Mouse (Mus musculus) thymus, postnatal 25 days (tissue): ENCODE data around the gene Fam110c.
"Not testable (repeated sequence)": the region's sequence is repeated elsewhere in the genome, so short reads cannot be mapped to it uniquely, and the experiment has no call there.

Source experiments
- DNase-seq: peaks from one replicate; pipeline ENCODE4 v3.0.0; 2022

Fam110c gene

DNA sequence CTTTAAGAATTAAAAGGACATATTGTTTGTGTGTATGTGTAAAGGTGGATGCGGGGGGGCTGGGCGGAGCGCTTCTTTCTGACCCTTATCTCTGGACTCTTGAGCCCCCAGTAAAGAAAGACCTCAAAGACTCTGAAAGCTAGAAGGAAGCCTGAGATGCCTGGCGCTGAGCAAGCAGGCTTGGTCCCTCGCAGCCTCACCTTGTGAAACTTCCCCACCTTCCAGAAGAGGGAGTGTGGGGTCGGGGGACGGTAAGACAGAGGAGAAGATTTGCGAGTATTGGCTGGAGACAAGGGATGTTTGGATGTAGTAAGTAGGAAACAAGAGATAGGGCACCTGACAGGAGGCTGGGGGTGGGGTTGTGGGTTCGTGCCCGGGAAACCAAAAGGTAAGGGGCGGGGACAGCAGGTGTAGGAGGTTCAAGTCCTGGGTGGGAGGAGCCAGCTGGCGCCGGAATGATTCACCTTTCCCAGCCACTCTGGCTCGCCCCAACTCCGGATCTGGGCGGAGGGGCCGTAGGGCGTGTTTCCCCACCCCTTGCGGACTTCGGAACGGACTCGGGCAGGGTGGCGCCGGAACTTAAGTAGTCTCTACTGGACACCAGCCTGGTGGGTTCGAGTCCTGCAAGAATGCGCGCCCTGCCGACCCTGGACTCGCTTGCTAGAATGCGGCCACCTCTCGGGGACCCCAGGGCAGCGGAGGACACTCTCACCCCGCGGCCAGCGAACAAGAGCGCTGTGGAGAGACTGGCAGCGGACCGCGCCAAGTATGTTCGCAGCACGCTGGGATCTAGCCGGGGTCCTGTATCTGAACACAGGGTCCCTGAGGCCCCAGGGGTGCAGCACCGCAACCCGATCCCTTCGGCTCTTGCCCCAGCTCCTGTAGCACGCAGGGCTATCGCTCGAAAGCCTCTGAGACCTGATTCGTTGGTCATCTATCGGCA, at the start of gene Fam110c:
Fam110c (plus strand) TSS at position 450 of the 943 bp plus-strand sequence.
- DNase-seq: no peak

GRCm38 (mm10) chr12:31026423-31026822, 47.2 kb upstream of the Fam110c start:
- no peak for DNase-seq

DNA sequence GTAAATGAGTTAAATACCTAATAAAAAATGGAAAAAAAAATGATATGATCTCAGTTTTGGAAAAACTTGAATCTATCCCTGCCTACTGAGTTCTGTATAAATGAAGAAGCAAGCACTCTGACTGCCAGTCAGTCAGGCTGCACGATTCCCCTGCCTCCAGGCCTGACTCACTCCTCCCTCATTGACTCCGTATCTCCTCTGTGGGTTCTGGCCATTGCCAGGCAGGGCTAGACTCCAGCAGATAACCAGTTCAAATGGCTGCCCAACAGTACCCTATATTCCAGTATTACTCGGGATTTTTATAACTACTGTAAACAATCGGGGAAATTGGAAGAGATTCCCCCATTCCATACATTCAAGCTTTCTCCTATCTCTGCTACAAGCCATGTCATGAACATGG, 21.6 kb upstream of the Fam110c start:
- no peak for DNase-seq

GRCm38 (mm10) chr12:31056291-31056864, 17.3 kb upstream of the Fam110c start:
- DNase-seq: no peak

DNA sequence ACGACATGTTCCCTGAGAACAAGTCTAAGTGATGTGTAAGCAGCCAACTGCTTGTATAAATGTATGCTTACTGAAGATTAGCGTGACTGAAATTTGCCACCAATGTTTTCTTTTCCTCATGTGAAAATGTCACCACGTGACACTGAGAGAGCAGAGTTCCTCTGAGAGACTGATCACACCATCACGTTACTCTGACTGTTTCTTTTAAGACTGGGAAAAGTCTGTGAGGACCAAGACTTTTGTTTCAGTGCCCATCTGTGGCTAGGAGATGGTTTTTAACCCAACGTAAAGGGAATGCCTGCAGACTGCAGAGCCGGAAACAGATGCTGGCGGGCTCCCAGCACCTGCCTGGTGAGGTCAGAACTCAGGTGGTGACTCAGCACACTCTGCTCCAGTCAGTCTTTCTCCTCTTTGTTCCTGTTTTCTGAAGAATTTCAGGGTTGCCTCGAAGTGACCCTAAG, 14.2 kb upstream of the Fam110c start:
- DNase-seq: no peak

GRCm38 (mm10) chr12:31060245-31060644, 13.4 kb upstream of the Fam110c start:
- no peak for DNase-seq

- no peak for DNase-seq
These were observed 2.4 kb upstream of the Fam110c start for GRCm38 (mm10) chr12:31071222-31071621.

- not testable (repeated sequence) for DNase-seq
These were observed 710 bp downstream of the Fam110c start for GRCm38 (mm10) chr12:31074355-31074786.

GRCm38 (mm10) chr12:31074839-31075538, 1.3 kb downstream of the Fam110c start:
- no peak for DNase-seq

DNA sequence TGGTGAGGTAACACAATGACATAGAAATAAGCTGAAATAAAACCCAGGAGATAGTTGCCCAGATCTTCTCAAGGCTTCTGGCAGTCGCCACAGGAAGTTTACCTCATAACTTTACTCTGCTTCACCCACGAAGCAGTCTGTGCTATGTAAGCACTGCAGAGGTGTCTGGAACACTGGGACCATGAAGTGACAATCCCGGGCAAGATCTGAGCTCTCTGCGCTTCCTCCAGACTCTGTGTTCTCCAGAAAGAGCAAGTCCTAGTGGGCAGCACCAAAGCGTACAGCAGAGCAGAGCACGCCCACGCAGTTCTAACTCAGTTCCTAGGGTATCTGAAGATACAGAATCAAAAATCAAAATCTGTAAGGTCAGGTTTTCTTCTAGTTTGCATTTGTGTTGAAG, 3.4 kb downstream of the Fam110c start:
- DNase-seq: no peak

DNA sequence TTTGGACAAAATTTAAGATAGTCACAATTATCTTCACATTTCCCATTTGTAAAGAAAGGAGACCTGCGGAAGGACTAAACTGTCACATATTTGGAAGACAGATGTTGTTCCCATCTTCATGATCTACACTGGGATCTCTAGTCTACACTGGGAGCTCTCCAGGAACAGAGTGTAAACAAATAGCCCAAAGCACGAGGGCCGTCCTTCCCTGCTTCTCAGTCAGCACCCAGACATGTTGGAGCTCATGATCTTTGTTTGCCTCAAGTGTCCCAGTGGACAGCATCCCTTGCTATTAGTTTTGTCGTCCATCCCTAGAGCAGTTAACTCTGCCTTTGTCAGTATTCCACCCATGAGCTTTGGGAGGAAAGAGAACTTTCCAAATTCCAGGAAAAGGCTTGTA, 4.4 kb downstream of the Fam110c start:
- no peak for DNase-seq

DNA sequence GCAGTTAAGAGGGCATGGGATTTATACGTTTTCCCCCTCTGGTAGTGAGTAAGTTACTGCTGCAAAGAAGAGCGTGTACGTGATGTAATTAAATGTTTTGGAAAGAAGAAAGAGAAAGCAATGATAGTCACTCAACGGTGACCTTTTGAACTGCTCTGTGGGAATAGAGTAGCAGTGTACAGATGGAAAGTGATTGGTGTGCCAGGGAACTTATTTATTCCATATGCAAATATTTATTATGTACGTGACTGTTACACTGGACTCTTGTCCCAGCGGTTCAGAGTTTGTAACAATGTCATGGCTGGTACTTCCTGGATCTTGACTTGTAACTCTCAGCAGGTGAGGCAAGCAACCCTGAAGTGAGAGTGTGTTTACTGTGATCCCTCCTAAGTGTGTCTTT, 6.7 kb downstream of the Fam110c start:
- no peak for DNase-seq

- no peak for DNase-seq
These were observed 7.4 kb downstream of the Fam110c start for GRCm38 (mm10) chr12:31080890-31081554.

- no peak for DNase-seq
These were observed 9.3 kb downstream of the Fam110c start for GRCm38 (mm10) chr12:31083007-31083406.

- no peak for DNase-seq
These were observed 9.7 kb downstream of the Fam110c start for GRCm38 (mm10) chr12:31083407-31083806.

DNA sequence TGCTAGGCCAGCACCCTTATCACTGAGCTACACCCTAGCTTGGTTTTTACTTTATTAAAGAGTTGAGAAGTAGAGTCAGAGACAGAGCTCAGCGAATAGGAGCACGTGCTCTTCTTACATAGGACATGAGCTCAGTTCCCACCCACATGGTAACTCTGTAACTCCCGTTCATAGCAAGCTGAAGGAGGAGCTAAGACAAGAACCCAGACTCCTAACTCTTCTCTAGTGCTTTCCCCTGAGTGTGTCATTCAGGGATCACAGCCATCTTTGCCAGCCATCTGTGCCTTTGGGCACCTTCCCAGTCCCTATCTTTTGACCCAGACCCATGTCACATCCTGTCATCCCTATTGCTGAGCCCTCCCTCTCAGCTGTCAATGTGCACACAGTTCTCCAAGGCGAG, 13.4 kb downstream of the Fam110c start:
- DNase-seq: no peak

DNA sequence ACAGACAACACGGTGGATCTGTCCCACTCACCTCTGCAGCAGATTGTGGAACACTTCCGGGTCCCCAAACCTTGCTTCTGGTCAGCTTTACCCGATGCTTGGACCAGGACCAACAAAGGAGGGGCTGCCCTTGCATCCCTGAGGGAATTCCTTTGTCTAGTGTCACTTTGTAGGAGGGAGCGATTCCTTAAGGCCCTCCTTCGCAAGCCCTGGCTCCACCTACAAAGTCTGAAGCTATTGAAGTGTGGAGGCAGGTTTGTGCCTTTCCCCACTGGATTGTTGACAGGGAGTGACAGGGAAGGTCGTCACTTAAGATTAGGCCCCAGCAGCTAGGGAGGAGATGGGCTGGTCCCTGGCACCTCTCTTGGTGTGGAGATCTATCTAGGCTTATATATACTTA, 16.7 kb downstream of the Fam110c start:
- no peak for DNase-seq

DNA sequence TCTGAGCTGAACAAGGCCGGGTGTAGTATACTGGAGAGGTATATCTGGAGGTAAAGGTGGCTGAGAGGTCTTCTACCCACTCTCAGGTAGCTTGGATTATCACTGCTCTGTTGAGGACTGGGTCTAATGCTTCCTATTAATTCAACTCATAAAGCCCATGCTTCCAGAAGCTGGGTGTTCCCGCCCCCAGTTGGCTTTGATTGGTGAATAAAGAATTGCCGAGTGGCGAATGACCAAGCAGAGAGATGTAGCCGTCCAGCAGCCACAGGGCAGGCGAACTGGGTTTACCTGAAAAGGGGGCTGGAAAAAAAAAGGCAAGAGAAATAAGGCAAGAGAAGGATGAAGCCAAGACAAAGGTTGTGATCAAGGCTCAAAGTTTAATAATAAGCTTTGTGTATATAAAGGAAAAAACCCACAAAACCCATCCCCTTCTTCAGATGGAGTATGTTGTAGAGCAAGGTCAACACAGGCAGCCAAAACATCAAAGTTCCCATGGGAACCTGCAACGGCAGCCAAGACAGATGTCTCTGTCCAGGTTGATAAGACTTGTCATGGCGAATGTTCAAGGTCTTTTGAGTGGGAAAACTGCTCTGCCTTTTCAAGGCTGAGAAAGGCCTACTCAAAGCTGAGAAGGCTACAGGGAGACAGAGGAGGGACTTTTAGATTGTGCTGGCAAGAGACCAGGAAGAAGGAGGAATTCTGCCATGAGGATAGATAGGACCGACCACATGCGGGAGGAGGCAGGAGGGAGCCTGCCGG, 17.4 kb downstream of the Fam110c start:
- no peak for DNase-seq

DNA sequence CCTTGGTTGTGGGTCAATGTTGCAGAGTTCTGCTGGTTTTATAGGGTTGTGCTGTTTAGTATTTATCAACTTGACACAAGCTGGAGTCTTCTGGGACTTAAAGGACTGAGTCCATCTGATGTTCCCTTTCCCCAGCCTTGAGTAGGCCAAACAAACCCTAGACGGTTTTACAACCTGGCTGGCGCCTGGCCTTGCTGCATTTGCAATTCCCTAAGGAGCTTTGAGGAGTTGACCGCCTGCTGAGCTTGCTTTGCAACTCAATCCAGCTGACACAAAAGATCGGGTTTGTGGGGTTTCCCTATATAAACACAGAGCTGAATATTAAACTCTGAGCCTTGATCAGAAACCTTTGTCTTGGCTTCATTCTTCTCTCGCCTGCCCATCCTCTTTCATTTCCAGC, 18.8 kb downstream of the Fam110c start:
- DNase-seq: no peak

DNA sequence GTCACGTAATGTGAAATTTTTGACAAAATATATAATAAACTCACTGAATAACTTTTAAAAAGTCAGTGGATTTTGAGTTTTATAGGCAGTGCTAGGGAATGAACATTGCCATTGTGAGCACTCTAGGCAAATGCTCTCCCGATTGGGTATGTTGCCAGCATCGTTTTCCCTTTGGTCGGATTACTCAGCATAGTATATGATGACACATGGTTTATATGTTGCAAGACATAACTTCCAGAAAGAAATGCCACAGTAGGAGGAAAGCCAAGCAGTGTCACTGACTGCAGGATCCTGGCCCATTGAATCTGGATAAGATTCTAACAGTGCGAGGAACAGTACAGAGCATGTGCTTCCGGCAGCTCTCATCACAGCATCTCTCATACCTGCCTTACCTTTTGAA, 23.5 kb downstream of the Fam110c start:
- no peak for DNase-seq

- DNase-seq: no peak
These were observed 27.5 kb downstream of the Fam110c start for GRCm38 (mm10) chr12:31101190-31101589.

GRCm38 (mm10) chr12:31101821-31102220, 28.2 kb downstream of the Fam110c start:
- DNase-seq: no peak
